Mouse (Mus musculus) ES-Bruce4 (cell line): ENCODE measurements around the gene Trim80. TPM values are rescaled to one million over a fixed set of nuclear protein-coding genes. Genes with fewer than 3 reads are reported as not detected.

Experiments
- H3K27ac ChIP-seq: 2 replicates; pipeline ENCODE4 v1.5.1; 2012; ENCODE audit warnings: low read length, inconsistent platforms; ENCODE audit not compliant: insufficient read depth
- H3K27me3 ChIP-seq: 2 replicates; pipeline ENCODE4 v1.6.1; 2012; ENCODE audit warnings: mild to moderate bottlenecking, low read length, inconsistent platforms; ENCODE audit not compliant: control insufficient read depth, poor library complexity, insufficient read depth, severe bottlenecking
- H3K36me3 ChIP-seq: 2 replicates; pipeline ENCODE4 v1.6.1; 2012; ENCODE audit warnings: inconsistent platforms, mild to moderate bottlenecking, low read length, moderate library complexity; ENCODE audit not compliant: control insufficient read depth, poor library complexity, insufficient read depth, severe bottlenecking
- H3K4me1 ChIP-seq: one replicate; pipeline ENCODE4 v1.8.1; 2011; ENCODE audit warnings: low read length; ENCODE audit not compliant: control insufficient read depth, insufficient read depth
- H3K4me3 ChIP-seq: 2 replicates; pipeline ENCODE4 v1.5.1; 2011; ENCODE audit warnings: low read depth, mild to moderate bottlenecking, low read length
- H3K9ac ChIP-seq: 2 replicates; pipeline ENCODE4 v1.6.1; 2012; ENCODE audit warnings: low read depth, mild to moderate bottlenecking, inconsistent platforms; ENCODE audit not compliant: poor library complexity, severe bottlenecking
- H3K9me3 ChIP-seq: replicated peaks from 2 replicates; pipeline ENCODE4 v1.6.1; 2012; ENCODE audit warnings: mild to moderate bottlenecking, low read length, inconsistent platforms; ENCODE audit not compliant: control insufficient read depth, poor library complexity, insufficient read depth, severe bottlenecking
- CTCF ChIP-seq: IDR thresholded peaks from one replicate; pipeline ENCODE4 v1.8.1; 2011; ENCODE audit warnings: low read depth, low read length
- EP300 ChIP-seq: IDR thresholded peaks from 2 replicates; pipeline ENCODE4 v1.6.1; 2011; ENCODE audit warnings: low read depth, low read length; ENCODE audit not compliant: insufficient read depth
- POLR2A ChIP-seq: IDR thresholded peaks from one replicate; pipeline ENCODE4 v1.8.1; 2011; ENCODE audit warnings: low read length; ENCODE audit not compliant: insufficient read depth
- polyA plus RNA-seq: library from polyadenylated mRNA; stranded (reverse); fragments of >200 nt; gene quantifications from 2 replicates; pipeline ENCODE4 v1.2.4, GENCODE M21; 2011; ENCODE audit warnings: low read depth; ENCODE audit not compliant: missing spikeins, insufficient read depth, insufficient read length

The Trim80 gene
- polyA plus RNA-seq, 1 experiment, result not detected

DNA sequence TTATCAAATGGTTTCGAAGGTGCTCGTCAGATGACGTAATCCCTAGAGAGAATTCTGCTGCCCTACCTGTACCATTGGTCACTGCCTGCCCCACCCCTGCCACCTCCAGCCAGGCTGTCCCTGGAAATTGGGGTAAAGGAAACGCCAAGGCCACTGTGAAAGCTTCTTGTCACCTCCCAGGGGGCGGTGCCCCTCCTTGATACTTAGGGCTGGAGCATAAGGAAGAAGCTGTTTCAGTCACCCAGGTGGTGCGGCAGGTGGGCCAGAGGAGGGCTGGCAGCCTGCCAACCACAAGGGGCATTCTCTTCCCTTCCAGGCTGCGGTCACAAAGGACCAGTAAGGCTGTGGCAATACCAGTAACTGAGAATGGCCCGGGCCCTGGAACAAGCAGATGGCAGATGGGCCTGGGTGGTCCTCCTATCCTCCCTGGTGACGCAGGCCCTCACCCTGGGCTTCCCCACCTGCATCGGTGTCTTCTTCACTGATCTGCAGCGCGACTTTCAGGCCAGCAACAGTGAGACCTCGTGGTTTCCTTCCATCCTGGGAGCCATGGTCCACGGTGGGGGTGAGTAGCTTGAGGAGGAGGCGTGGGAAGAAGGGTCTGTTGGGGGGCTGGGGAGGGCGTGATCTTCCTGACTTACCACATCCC is 22.0 kb downstream of the Trim80 start, which contains the start of gene Slc16a5:
Gene Slc16a5, plus strand, starts transcription at position 232 of the 649 bp plus-strand sequence.
- Histone ChIP-seq H3K4me1 (peaks cover 17% of the 10 kb centered on the region), H3K27ac (no peak within 1 kb of the TSS), H3K9ac (no peak within 1 kb of the TSS), H3K9me3 (no peaks in the 10 kb centered on the region), H3K27me3 (no peaks in the 10 kb centered on the region), H3K4me3 (no peak within 1 kb of the TSS), H3K36me3 (no peaks in the 10 kb centered on the region)
- TF ChIP-seq CTCF (no peak), POLR2A (no peak), EP300 (no peak)

DNA sequence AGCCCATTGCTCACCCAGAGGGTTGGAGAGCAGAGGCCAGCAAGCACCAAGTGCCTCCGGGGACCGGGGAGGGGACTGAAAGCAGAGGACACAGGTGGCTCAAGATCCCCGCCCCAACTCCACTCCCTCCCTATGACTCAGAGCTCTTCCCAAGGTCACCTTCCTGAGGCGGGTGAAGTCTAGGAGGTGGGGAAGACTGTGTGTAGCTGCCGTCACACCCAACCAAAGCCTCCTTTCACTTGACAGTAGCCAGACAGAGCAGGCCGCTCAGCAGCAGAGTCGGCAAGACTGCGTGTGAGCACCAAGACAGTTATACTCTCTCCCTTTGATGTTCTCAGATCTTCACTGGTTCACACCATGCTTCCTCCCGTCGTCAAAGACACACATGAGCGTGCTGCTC is 23.1 kb downstream of the Trim80 start:
- Histone ChIP-seq H3K27me3 (no peaks in the 10 kb centered on the region), H3K4me1 (peaks cover 17% of the 10 kb centered on the region), H3K36me3 (no peaks in the 10 kb centered on the region), H3K9ac (no peak overlapping the region), H3K4me3 (no peak overlapping the region), H3K9me3 (no peaks in the 10 kb centered on the region), H3K27ac (no peak overlapping the region)
- no peak for TF ChIP-seq CTCF
- no peak for TF ChIP-seq POLR2A
- TF ChIP-seq EP300, result peak; percentile 79; the same call in 1 of the 2 replicates

GRCm38 (mm10) chr11:115464851-115465250 is 24.5 kb downstream of the Trim80 start:
- H3K9ac ChIP-seq, result no peak overlapping the region

DNA sequence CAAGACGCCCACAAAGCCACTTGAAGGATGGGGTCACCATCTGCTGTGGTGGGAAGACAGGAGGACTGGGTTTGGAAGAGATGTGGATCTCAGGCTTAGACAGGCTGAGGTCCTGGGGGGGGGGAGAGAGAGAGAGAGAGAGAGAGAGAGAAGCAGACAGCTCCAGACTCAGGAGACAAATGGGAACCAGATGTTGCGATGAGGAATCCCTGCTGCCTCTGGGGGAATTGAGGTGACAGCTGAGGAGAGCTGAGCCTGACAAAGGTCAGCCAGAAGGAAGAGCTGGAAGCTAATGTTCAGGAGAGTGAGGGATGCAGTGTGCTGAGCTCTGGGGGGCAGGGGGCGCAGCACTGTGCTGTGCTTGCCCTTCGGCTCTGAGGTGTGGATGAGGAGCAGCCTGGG is 26.9 kb downstream of the Trim80 start:
- TF ChIP-seq POLR2A (no peak), EP300 (no peak), CTCF (no peak)
- peaks cover 16% of the 10 kb centered on the region for H3K4me1 ChIP-seq
- H3K27ac ChIP-seq, result no peak overlapping the region
- H3K9ac ChIP-seq, result no peak overlapping the region
- no peaks in the 10 kb centered on the region for H3K27me3 ChIP-seq
- no peaks in the 10 kb centered on the region for H3K36me3 ChIP-seq
- no peaks in the 10 kb centered on the region for H3K9me3 ChIP-seq
- H3K4me3 ChIP-seq, result no peak overlapping the region

More at GRCm38 (mm10) chr11:115464851-115465250, 24.5 kb downstream of the Trim80 start:
- Histone ChIP-seq H3K36me3 (no peaks in the 10 kb centered on the region), H3K9me3 (no peaks in the 10 kb centered on the region), H3K27ac (no peak overlapping the region), H3K4me1 (peaks cover 17% of the 10 kb centered on the region), H3K27me3 (no peaks in the 10 kb centered on the region), H3K4me3 (no peak overlapping the region)
- TF ChIP-seq EP300, result no peak

- no peak overlapping the region for H3K9ac ChIP-seq
- H3K9me3 ChIP-seq, result no peaks in the 10 kb centered on the region
- 0 out of 2 replicates have a peak overlapping the region, but pooled peaks have one; percentile 10 for H3K27ac ChIP-seq
- no peaks in the 10 kb centered on the region for H3K27me3 ChIP-seq
- H3K4me3 ChIP-seq, result no peak overlapping the region
- peaks cover 3% of the 10 kb centered on the region for H3K4me1 ChIP-seq
- no peaks in the 10 kb centered on the region for H3K36me3 ChIP-seq
- 0 out of 2 replicates have a peak, but pooled peaks have one; percentile 41 for TF ChIP-seq EP300
- no peak for TF ChIP-seq CTCF
These were observed 31.8 kb downstream of the Trim80 start for GRCm38 (mm10) chr11:115472183-115472582.

DNA sequence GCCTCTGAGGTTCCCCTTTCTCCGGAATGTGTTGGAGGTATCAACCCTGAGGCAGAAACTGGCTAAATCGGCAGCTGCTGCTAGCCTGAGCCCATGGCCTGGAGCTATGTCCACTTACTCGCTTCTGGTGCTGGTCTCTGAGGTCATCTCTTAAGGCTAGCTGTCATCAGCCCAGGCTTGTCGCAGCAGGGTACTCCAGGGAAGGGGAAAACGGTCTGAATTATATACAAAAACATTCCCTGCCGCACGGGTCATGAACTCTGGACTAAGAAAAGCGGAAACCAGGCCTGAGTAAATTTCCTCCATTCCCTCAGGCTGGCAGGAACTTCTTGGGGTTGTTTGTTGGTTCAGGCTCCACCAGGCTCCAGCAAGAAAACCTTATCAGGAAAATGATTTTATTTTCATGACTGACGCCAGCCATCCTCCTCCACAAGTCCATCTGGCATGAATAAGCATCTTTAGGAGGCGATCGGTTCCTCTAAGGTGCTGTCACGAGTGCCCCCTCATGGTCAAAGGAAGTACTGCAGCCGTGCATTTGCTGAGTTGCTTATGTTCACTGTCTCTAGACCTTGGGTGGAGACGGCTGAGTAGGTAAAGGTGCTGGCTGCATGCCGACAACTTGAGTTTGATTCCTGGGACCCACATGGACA is 33.4 kb downstream of the Trim80 start:
- TF ChIP-seq POLR2A (no peak), CTCF (peak; percentile 95), EP300 (0 out of 2 replicates have a peak, but pooled peaks have one; percentile 60)
- Histone ChIP-seq H3K4me3 (peak overlapping the region; percentile 45), H3K9ac (peak overlapping the region; percentile 39; the same call in 1 of the 2 replicates), H3K4me1 (peaks cover 3% of the 10 kb centered on the region), H3K27me3 (no peaks in the 10 kb centered on the region), H3K9me3 (no peaks in the 10 kb centered on the region), H3K36me3 (no peaks in the 10 kb centered on the region), H3K27ac (peak overlapping the region; percentile 45)
